Mouse (Mus musculus) thymus, adult 2 months (tissue): ENCODE results near the gene Oxsr1.
A peak's percentile ranks its signal among the peaks of the same experiment; 100 is the strongest.

Experiments used
- CTCF ChIP-seq: fragments of 200-500 bp; IDR thresholded peaks from 2 replicates; pipeline ENCODE4 v1.5.1; 2012; ENCODE audit warnings: mild to moderate bottlenecking, control low read depth, low read length, moderate library complexity, borderline replicate concordance; ENCODE audit not compliant: control insufficient read depth, poor library complexity, insufficient read depth; ENCODE audit errors: extremely low read depth
- POLR2A ChIP-seq: fragments of 200-500 bp; IDR thresholded peaks from 2 replicates; pipeline ENCODE4 v1.6.1; 2012; ENCODE audit warnings: mild to moderate bottlenecking, low read length, control low read depth, moderate library complexity; ENCODE audit not compliant: control insufficient read depth, poor library complexity, insufficient read depth; ENCODE audit errors: extremely low read depth

GRCm38 (mm10) chr9:119357331-119358057 lies 35.3 kb upstream of the Oxsr1 start, which contains the start of gene Xylb:
- TF ChIP-seq POLR2A (0 out of 2 replicates have a peak, but pooled peaks have one; percentile 20), CTCF (peak; percentile 62; the same call in 1 of the 2 replicates)
